Comparison of ENCODE assay signal across 15 mouse cellular contexts in the genomic region with DNA sequence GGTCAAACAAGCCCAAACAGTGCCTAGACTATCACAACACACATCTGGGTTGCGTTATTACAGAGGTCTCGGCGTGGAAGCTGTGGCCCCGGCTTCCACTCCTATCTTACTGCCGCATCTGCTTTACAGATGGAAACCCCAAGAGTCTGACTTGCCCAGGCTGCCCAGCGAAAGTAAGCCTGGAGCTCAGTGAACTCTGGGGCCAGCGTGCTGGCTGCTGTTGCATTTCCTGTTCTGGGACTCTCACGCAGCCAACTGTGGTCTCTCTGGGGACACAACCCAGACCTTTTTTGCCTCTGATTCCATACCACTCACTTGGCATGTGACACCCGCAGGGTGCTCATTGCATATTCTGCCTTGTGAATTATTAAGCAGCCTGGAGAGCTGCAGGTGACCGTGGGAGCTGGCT. TPM values are rescaled to one million over a fixed set of nuclear protein-coding genes. Genes with fewer than 3 reads are reported as not detected.
DNase-seq lines count a peak whose midpoint lies in the region; ATAC-seq and TF ChIP-seq lines count a peak whose summit lies in the region.
"Had no signal": no experiment of that assay in that cellular context is flagged by ENCODE, and none has a peak within 500 bp of the region (broad histone marks: within the 10 kb centered on the region; RNA-seq: fewer than 3 reads in every experiment).

No protein-coding gene starts in this region.

- ATAC-seq in G1E (ENCODE audit: extremely low read depth, insufficient number of reproducible peaks, low FRiP score, poor library complexity, severe bottlenecking) = peak; percentile 81
- ATAC-seq in liver, embryonic 15.5 days (ENCODE audit: insufficient read depth) = peak; percentile 69
- ATAC-seq: Patski had no signal

- no peaks in the 10 kb centered on the region; the same call in 1 of the 2 replicates for H3K27me3 ChIP-seq in G1E (ENCODE audit: insufficient read depth, low read length)
- no peaks in the 10 kb centered on the region for H3K27me3 ChIP-seq in liver, embryonic 15.5 days
- H3K27me3 ChIP-seq: embryonic facial prominence, embryonic 15.5 days; neural tube, embryonic 13.5 days; Patski had no signal

- peaks cover 34% of the 10 kb centered on the region for H3K4me1 ChIP-seq in G1E (ENCODE audit: insufficient read depth, low read depth, low read length)
- peaks cover 46% of the 10 kb centered on the region for H3K4me1 ChIP-seq in liver, embryonic 15.5 days (replicated peaks)
- H3K4me1 ChIP-seq: neural tube, embryonic 13.5 days had no signal

- DNase-seq in adrenal gland, postnatal 14 days = peak; percentile 38
- no peak for DNase-seq in adrenal gland, postnatal 4 days (ENCODE audit: low spot score in 2 of 2)
- DNase-seq in G1E (ENCODE audit: low spot score) = peak; percentile 8
- peak; percentile 74 for DNase-seq in kidney, adult 9 months
- no peak for DNase-seq in testis, postnatal 10 days (ENCODE audit: low spot score)
- no peak for DNase-seq in urinary bladder, adult 18-20 months (ENCODE audit: low spot score in 2 of 2)
- no peak for DNase-seq in layer of hippocampus, postnatal 14 days (ENCODE audit: low spot score in 2 of 2)
- DNase-seq: gastrocnemius, postnatal 10 days had no signal

- WGBS in liver, embryonic 15.5 days (ENCODE audit: insufficient replicate concordance) = 16% methylated on average over 10 of the region's 10 CpGs

- H3K9ac ChIP-seq in liver, embryonic 15.5 days = no peak overlapping the region
- H3K9ac ChIP-seq: embryonic facial prominence, embryonic 15.5 days; neural tube, embryonic 13.5 days had no signal

- no peak for TF ChIP-seq CTCF in G1E (IDR thresholded peaks at IDR 0.05; ENCODE audit: low read depth, low read length)

- no peaks in the 10 kb centered on the region for H3K9me3 ChIP-seq in G1E (replicated peaks)
- no peaks in the 10 kb centered on the region for H3K9me3 ChIP-seq in liver, embryonic 15.5 days (replicated peaks)
- H3K9me3 ChIP-seq: embryonic facial prominence, embryonic 15.5 days; midbrain, embryonic 10.5 days; neural tube, embryonic 13.5 days had no signal

- H3K4me2 ChIP-seq in liver, embryonic 15.5 days = peak overlapping the region; percentile 36
- H3K4me2 ChIP-seq: embryonic facial prominence, embryonic 15.5 days; neural tube, embryonic 13.5 days had no signal

- H3K36me3 ChIP-seq in G1E (replicated peaks) = no peaks in the 10 kb centered on the region
- H3K36me3 ChIP-seq in liver, embryonic 15.5 days (replicated peaks) = no peaks in the 10 kb centered on the region
- H3K36me3 ChIP-seq: embryonic facial prominence, embryonic 15.5 days; midbrain, embryonic 10.5 days; neural tube, embryonic 13.5 days had no signal

- H3K27ac ChIP-seq in liver, embryonic 15.5 days (replicated peaks) = no peak overlapping the region
- H3K27ac ChIP-seq: embryonic facial prominence, embryonic 15.5 days; midbrain, embryonic 10.5 days; neural tube, embryonic 13.5 days had no signal

- no peak overlapping the region; the same call in 1 of the 2 replicates for H3K4me3 ChIP-seq in G1E (ENCODE audit: low read depth, low read length)
- H3K4me3 ChIP-seq in liver, embryonic 15.5 days (replicated peaks) = no peak overlapping the region
- H3K4me3 ChIP-seq: embryonic facial prominence, embryonic 15.5 days; midbrain, embryonic 10.5 days; neural tube, embryonic 13.5 days had no signal

RNA-seq across cellular contexts. Expression of a gene that starts 49.0 kb away (rescaled TPM):
- total RNA-seq in adrenal gland, postnatal 14 days (2021) = not detected in 2 replicates
- total RNA-seq in adrenal gland, postnatal 4 days (2021) = not detected
- total RNA-seq in G1E (2014; fragmentation: Nextera tagmentation) = not detected in 2 replicates
- 0.55 and 0.58 TPM in 2 replicates for total RNA-seq in G1E (2017)
- not detected in 2 replicates for polyA plus RNA-seq in G1E (2012)
- not detected in 2 replicates for polyA plus RNA-seq in liver, embryonic 15.5 days (2015; fragmentation: Nextera tagmentation; extraction: Ambion mirVana)
- total RNA-seq in layer of hippocampus, postnatal 14 days (2021) = not detected
- total RNA-seq: gastrocnemius, postnatal 10 days had no signal
- polyA plus RNA-seq: embryonic facial prominence, embryonic 15.5 days; large intestine, adult 2 months; limb, embryonic 14.5 days; midbrain, embryonic 10.5 days; neural tube, embryonic 13.5 days had no signal

Comparison
In these comparisons a context has a peak if more than half of its experiments do, and no peak if none do; other contexts are left out.
1. DNase-seq: peak in adrenal gland, postnatal 14 days (single experiment), G1E (single experiment) and kidney, adult 9 months (single experiment); none in adrenal gland, postnatal 4 days (0 of 2), testis, postnatal 10 days (single experiment), urinary bladder, adult 18-20 months (0 of 2) and layer of hippocampus, postnatal 14 days (0 of 2).